Mouse (Mus musculus) liver, embryonic 14.5 days (tissue): ENCODE measurements around the gene Dok4. TPM values are rescaled to one million over a fixed set of nuclear protein-coding genes. Genes with fewer than 3 reads are reported as not detected.

Source experiments
- ATAC-seq: fragments of 200-750 bp; cut with Nextera tagmentation; 2 replicates; pipeline ENCODE4 v1.8.0; 2017; ENCODE audit warnings: moderate number of reproducible peaks, mild to moderate bottlenecking, moderate library complexity; ENCODE audit not compliant: insufficient read depth
- DNase-seq, 3 experiments: peaks; one replicate each; pipeline ENCODE4 v3.0.0-alpha.2; 2012 to 2013; ENCODE audit warnings: low read depth in 3 of 3, low spot score in 3 of 3
- H3K27ac ChIP-seq: fragments of 300-500 bp; sonication (generic); 2 replicates; pipeline ENCODE4 v1.5.1; 2014; ENCODE audit warnings: moderate library complexity, mild to moderate bottlenecking, control low read depth, inconsistent platforms
- H3K27me3 ChIP-seq: fragments of 300-500 bp; sonication (generic); 2 replicates; pipeline ENCODE4 v1.6.1; 2014; ENCODE audit warnings: mild to moderate bottlenecking, low read length, moderate library complexity; ENCODE audit not compliant: control insufficient read depth, insufficient read depth
- H3K36me3 ChIP-seq: fragments of 300-500 bp; sonication (generic); replicated peaks from 2 replicates; pipeline ENCODE4 v1.6.1; 2014; ENCODE audit warnings: low read depth; ENCODE audit not compliant: control insufficient read depth, insufficient read depth
- H3K4me1 ChIP-seq, 2 experiments: fragments of 200-500 bp in 1 of 2; fragments of 300-500 bp in 1 of 2; sonication (generic) in 1 of 2; replicated peaks; 2 replicates each; pipeline ENCODE4 v1.6.1; 2012 to 2014; ENCODE audit warnings: antibody characterized with exemption in 1 of 2, inconsistent platforms in 1 of 2, low read length in 1 of 2; ENCODE audit not compliant: control insufficient read depth in 2 of 2, insufficient read depth in 2 of 2
- H3K4me2 ChIP-seq: fragments of 300-500 bp; sonication (generic); 2 replicates; pipeline ENCODE4 v1.6.1; 2014; ENCODE audit warnings: low read depth, mild to moderate bottlenecking, control low read depth, moderate library complexity
- H3K4me3 ChIP-seq, 2 experiments: fragments of 200-500 bp in 1 of 2; fragments of 300-500 bp in 1 of 2; sonication (generic) in 1 of 2; 2 replicates each; pipeline ENCODE4 v1.5.1; 2012 to 2014; ENCODE audit warnings: low read depth in 2 of 2, low read length in 2 of 2, mild to moderate bottlenecking in 2 of 2, control low read depth in 1 of 2, inconsistent platforms in 1 of 2, moderate library complexity in 1 of 2; ENCODE audit not compliant: insufficient read depth in 1 of 2
- H3K9ac ChIP-seq: fragments of 300-500 bp; sonication (generic); replicated peaks from 2 replicates; pipeline ENCODE4 v1.6.1; 2014; ENCODE audit warnings: mild to moderate bottlenecking, control low read depth, moderate library complexity
- H3K9me3 ChIP-seq: fragments of 300-500 bp; sonication (generic); 2 replicates; pipeline ENCODE4 v1.6.1; 2016; ENCODE audit warnings: low read length, mixed read lengths; ENCODE audit not compliant: control insufficient read depth
- CTCF ChIP-seq: IDR thresholded peaks from 2 replicates; pipeline ENCODE4 v1.5.1; 2016; ENCODE audit warnings: antibody characterized with exemption, low read depth, control low read depth
- EP300 ChIP-seq: IDR thresholded peaks from 2 replicates; pipeline ENCODE4 v1.6.1; 2016; ENCODE audit warnings: antibody characterized with exemption, low read depth
- WGBS: fragments of 180-500 bp; shearing (Covaris S2); extraction: QIAGEN DNeasy Blood & Tissue Kit; methylation state at CpG from one replicate; pipeline ENCODE4 v1.1.7; 2014; ENCODE audit not compliant: insufficient replicate concordance; 5-methylcytosine and 5-hydroxymethylcytosine counted together
- polyA plus RNA-seq, 2 experiments: library from polyadenylated mRNA; depleted of rRNA in 1 of 2; stranded (reverse) in 1 of 2; unstranded in 1 of 2; fragments of >200 nt; fragmentation: Nextera tagmentation in 1 of 2; extraction: Ambion mirVana in 1 of 2; gene quantifications; 2 replicates each; pipeline versions ENCODE4 v1.2.1 to v1.2.3; 2012 to 2014

Dok4 gene
- polyA plus RNA-seq, 2 experiments, result 7.2 to 11.1 TPM

- no peak for ATAC-seq
- Histone ChIP-seq H3K4me1 (peaks cover 14 to 16% of the 10 kb centered on the region in 2 experiments), H3K4me3 (peak overlapping the region; percentile 9 to 32; a peak in 3 of 4 replicates), H3K9me3 (no peaks in the 10 kb centered on the region), H3K27ac (no peak overlapping the region), H3K4me2 (peak overlapping the region; percentile 54), H3K36me3 (peaks cover 20% of the 10 kb centered on the region), H3K27me3 (peaks cover 8% of the 10 kb centered on the region), H3K9ac (no peak overlapping the region)
- no peak for DNase-seq
- WGBS, result 18% methylated on average over 22 of the region's 22 CpGs
- TF ChIP-seq CTCF (no peak), EP300 (no peak)
Observed at GRCm38 (mm10) chr8:94870474-94871107, 5.5 kb downstream of the Dok4 start.

DNA sequence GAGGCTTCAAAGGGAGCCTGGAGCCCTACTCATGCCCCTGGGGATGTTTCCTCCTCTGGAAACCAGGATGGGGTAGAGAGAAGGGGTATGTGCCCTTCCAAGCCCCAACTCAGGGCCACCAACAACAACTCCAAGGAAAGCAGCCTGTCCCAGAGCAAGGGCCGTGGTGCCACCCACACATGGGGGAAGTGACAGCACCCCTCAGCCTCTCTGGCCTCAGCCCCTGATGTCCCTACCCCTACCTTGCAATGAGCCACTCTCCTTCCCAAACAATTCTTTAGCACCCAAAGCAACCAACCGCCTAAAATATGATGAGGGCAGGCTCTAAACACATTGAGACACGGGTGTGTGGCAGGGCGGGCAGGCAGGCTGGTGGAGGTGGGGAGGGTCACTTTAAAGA, 6.1 kb downstream of the Dok4 start:
- ATAC-seq, result no peak
- DNase-seq, result no peak
- 54% methylated on average over 4 of the region's 4 CpGs for WGBS
- H3K36me3 ChIP-seq, result peaks cover 26% of the 10 kb centered on the region
- TF ChIP-seq EP300 (no peak), CTCF (no peak)
- H3K27me3 ChIP-seq, result peaks cover 6% of the 10 kb centered on the region
- no peak overlapping the region for H3K27ac ChIP-seq
- H3K9ac ChIP-seq, result no peak overlapping the region
- no peak overlapping the region for H3K4me2 ChIP-seq
- H3K4me3 ChIP-seq, result no peak overlapping the region
- no peaks in the 10 kb centered on the region for H3K9me3 ChIP-seq
- H3K4me1 ChIP-seq, result peaks cover 10 to 15% of the 10 kb centered on the region in 2 experiments

GRCm38 (mm10) chr8:94869146-94869545, 7.0 kb downstream of the Dok4 start:
- Histone ChIP-seq H3K36me3 (peaks cover 35% of the 10 kb centered on the region), H3K9ac (no peak overlapping the region), H3K9me3 (no peaks in the 10 kb centered on the region), H3K27me3 (no peaks in the 10 kb centered on the region; the same call in 1 of the 2 replicates), H3K4me2 (no peak overlapping the region), H3K4me1 (peaks cover 6% of the 10 kb centered on the region in 2 experiments), H3K4me3 (no peak overlapping the region), H3K27ac (no peak overlapping the region)
- TF ChIP-seq CTCF (no peak), EP300 (no peak)
- WGBS, result 73% methylated on average over 7 of the region's 7 CpGs
- ATAC-seq (no peak), DNase-seq (no peak)

GRCm38 (mm10) chr8:94866921-94867320, 9.2 kb downstream of the Dok4 start:
- no peaks in the 10 kb centered on the region; the same call in 1 of the 2 replicates for H3K27me3 ChIP-seq
- H3K27ac ChIP-seq, result no peak overlapping the region
- H3K9me3 ChIP-seq, result no peaks in the 10 kb centered on the region
- no peak overlapping the region for H3K9ac ChIP-seq
- DNase-seq (no peak), ATAC-seq (no peak)
- H3K4me2 ChIP-seq, result no peak overlapping the region
- H3K4me1 ChIP-seq, result peaks cover 9 to 22% of the 10 kb centered on the region in 2 experiments
- peaks cover 47% of the 10 kb centered on the region for H3K36me3 ChIP-seq
- no peak overlapping the region for H3K4me3 ChIP-seq
- TF ChIP-seq CTCF (no peak), EP300 (no peak)
- WGBS, result 81% methylated on average over 9 of the region's 9 CpGs

DNA sequence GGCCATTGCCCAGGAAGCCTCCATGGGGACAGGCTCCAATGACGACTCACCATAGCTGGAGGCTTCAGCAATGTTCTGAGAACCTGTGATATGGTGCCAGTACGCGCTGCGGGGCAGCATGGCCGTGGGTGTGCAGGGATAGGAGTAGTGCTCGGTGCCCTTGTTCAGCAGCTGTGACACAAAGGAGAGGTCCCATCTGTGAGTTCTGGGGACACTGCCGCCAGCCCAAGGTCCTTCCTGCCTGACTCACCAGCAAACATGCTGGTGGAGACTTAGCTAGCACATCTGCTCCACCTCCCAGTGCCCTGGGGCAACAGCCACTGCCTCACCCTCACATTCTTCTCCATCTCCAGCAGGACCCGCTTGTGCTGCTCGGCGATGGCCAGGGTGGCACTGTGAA, 10.8 kb downstream of the Dok4 start:
- no peak for DNase-seq
- no peak for TF ChIP-seq CTCF
- TF ChIP-seq EP300, result no peak
- H3K27ac ChIP-seq, result no peak overlapping the region
- peaks cover 51% of the 10 kb centered on the region for H3K36me3 ChIP-seq
- no peaks in the 10 kb centered on the region for H3K27me3 ChIP-seq
- no peak for ATAC-seq
- peaks cover 9 to 16% of the 10 kb centered on the region in 2 experiments for H3K4me1 ChIP-seq
- 84% methylated on average over 10 of the region's 10 CpGs for WGBS
- H3K4me3 ChIP-seq, result no peak overlapping the region
- no peaks in the 10 kb centered on the region for H3K9me3 ChIP-seq
- no peak overlapping the region for H3K4me2 ChIP-seq
- no peak overlapping the region for H3K9ac ChIP-seq
